Mouse (Mus musculus) right cerebral cortex, postnatal 36 days (tissue): ENCODE data around the gene Sbf1.

Experiments
- DNase-seq, 2 experiments: peaks; one replicate each; pipeline ENCODE4 v3.0.0; 2022; ENCODE audit warnings: low spot score in 2 of 2, mixed read lengths in 1 of 2

Gene Sbf1

DNA sequence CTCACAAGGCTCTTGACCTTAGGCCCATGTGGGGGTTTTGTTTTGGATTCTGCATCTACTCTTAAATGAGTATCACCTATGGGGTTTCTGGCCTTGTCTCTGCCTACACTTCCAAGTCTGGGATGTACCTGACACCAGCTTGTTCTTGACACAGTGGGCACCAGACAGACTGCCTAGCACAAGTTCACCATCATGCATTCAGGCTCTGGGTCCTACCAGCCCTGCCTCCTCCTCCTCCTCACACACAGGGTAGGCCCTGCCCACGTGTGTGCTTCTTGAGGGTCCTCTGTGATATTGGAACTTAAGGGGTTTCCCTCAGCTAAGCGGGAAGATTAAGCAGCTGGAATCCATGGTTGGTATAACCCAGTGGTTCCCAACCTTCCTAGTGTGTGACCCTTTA, 31.0 kb downstream of the Sbf1 start:
- no peak for DNase-seq

DNA sequence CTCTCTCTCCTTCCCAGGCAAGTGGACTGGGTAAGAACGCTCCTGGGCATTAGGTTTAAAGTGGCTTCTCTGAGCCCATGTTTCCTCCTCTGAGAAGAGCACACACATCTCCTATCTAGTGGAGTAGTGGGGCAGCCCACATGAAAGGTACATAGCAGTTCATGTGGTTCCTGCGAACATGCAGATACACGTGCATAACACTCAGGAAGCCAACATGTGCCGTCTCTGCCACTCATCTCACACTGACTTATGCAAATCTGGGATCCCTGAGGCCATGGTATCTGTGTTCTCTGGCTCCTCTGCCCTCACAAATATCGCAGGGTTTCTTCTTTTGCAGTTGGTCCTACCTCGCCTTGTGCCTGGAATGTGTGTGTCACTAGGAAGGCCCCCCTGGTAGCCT, 32.6 kb downstream of the Sbf1 start:
- no peak for DNase-seq

DNA sequence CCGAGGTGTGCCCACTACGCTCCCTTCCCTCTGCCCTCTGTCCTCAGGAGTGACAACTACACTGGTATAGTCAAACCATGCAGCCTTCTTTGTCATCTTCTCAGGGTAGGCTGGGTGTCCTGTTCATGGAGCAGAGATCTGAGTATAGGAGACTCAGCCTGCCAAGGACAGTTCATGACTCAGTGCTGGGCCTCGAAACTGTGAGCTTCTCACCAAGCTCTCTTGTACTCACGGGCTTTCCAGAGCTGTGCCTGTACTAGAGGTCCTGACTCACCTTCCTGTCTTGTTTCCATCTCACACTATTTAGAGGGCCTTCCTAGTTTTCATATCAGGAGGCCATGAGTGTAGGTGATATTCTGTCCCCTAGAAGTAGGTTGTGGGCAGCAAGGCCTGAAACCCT, 37.7 kb downstream of the Sbf1 start:
- DNase-seq: no peak

DNA sequence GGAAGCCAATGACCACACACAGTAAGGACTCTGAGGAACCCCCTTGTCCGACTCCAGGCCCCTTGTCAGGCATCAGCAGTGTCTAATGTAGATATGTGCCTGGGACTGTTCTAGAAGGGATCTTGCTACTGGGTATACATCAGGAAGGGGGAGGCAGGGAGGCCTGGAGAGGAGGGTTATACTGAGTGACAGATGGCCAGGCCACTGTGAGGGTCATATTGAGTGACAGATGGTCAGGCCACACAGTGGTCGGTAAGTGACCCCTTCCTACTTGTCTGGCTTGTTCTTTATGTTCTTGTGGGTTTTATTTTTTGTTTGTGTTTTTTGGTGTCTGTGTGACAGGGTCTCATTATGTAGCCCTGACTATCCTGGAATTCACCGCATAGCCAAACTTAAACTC, 39.6 kb downstream of the Sbf1 start:
- DNase-seq: no peak

DNA sequence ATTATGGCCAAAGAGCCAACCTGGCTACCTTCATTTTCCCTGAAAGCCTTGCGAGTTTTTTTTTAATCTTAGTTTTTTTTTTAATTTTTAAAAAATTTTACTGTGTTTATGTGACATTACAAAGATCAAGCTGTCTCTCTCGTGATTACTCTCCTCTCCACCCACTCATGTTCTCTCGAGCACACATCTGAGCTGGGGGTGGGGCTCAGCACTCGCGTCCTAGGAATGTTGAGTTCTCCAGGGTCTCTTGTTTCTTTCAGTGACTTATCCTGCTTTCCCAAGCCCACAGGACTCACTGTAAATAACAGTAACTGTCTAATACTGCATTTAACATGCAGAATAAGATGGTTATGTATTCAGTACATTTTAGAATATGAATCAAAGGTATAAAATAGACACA, 50.6 kb downstream of the Sbf1 start:
- no peak for DNase-seq

DNA sequence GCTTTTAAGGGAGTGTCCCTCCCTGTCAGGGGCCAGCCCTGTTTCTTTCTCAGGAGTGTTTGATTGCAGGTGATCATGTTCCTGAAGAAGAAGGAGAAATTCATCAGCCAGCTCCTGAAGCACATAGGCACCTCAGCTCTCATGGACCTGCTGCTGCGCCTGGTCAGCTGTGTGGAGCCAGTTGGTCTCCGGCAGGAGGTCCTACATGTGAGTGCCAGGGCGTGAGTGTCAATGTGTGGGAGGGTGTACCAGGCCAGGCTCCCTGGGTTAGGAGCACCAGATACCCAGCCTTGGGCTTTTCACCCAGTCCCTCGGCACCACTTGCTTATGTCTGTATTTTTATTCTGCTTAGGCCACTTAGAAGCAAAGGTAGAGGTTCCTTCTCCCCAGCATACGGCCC, 56.1 kb downstream of the Sbf1 start:
- DNase-seq: no peak

DNA sequence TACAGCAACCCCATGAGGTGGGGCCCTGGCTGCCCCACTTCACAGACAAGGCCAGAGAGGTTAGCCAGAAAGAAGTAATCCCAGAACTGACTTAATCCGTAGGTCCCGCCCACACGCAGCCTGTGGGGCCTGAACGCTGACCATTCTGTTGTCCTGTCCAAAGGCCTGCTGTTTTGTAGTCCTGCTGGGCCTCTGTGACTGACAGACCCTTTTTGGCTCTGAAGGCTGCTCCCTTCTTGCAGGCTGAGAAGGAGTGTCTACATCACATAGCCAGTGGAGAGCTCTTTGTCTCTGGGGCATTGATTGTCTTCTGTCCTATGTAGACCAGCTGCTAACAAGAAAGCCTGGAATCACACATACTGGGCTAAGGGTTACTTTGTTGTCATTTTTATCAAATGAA, 59.8 kb downstream of the Sbf1 start:
- no peak for DNase-seq

DNA sequence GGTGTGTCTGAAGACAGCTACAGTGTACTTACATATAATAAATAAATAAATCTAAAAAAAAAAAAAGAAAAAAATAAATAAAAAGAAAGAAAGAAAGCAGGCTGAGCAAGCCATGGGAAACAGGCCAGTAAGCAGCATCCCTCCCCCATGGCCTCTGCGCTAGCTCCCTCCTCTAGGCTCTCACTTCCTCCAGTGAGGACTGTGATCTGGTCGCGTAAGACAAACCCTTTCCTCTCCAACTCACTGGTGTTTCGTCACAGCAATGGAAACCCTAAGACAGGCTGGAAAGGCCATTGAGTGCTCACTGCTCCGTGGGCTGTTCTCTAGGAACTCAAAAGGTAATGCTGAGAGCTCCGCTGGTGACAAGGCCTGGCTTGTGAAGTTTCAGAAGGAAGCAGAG, 66.0 kb downstream of the Sbf1 start:
- no peak for DNase-seq

DNA sequence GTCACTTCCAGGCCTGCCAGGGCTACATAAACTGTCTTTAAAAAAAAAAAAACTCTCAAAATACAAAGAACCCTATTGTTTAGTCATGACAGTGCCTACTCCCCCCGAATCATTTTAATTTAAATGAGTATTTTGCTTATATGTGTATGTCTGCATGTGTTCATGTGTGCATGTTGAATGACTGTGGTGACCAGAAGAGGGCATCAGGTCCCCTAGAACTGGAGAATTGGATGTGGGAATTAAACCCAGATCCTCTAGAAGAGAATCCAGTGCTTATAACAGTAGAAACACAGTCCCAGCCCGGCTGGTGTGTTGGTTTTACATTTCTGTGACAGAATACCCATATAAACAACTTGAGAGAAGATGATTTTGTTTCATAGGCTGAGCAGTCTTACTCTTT, 74.1 kb downstream of the Sbf1 start:
- DNase-seq: no peak

DNA sequence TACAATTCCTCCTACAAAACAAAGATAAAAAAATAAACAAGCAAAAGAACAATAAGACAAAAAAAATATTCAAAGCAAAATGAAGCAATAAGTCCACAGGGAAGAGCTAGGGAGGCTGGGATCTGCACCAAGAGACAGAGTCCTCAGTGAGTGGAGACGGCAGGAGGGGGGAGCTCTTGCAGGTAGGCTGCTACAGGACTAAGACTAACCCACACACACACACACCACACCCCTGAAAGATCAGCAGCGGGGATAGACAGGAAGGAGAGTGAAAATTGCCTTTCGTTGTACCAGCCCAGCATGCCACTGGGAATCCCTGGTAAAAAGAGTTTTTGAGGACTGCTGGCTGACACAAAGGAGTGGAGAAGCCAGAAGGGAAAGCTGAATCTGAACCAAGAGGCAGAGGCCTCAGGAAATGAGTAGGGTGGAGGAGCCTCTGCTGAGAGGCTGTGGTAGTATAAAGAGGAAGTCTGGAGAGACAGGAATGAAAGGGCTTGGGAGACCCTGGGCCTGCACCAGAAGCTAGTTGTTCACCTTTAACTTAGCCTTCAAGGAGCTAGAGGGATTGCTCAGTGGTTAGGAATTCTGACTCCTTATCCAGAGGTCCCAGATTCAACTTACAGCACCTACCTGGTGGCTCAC, 75.2 kb downstream of the Sbf1 start:
- no peak for DNase-seq
